In genomic region chr2:121549630-121550029, GRCm38 (mm10) we compare ENCODE assay signal across 31 mouse cellular contexts. TPM values are rescaled to one million over a fixed set of nuclear protein-coding genes. Genes with fewer than 3 reads are reported as not detected.
DNase-seq lines count a peak whose midpoint lies in the region; ATAC-seq and TF ChIP-seq lines count a peak whose summit lies in the region.
"Had no signal": no experiment of that assay in that cellular context is flagged by ENCODE, and none has a peak within 500 bp of the region (broad histone marks: within the 10 kb centered on the region; RNA-seq: fewer than 3 reads in every experiment).

No protein-coding gene starts in this region.

- H3K4me1 ChIP-seq in heart, embryonic 14.5 days (ENCODE audit: control insufficient read depth in 2 of 2, insufficient read depth in 2 of 2, low read length in 2 of 2), result peaks cover 18 to 28% of the 10 kb centered on the region in 2 experiments
- H3K4me1 ChIP-seq: embryonic facial prominence, embryonic 15.5 days; forebrain, embryonic 13.5 days; hindbrain, embryonic 15.5 days; limb, embryonic 15.5 days; midbrain, embryonic 13.5 days; neural tube, embryonic 13.5 days had no signal

- H3K36me3 ChIP-seq in heart, embryonic 14.5 days (ENCODE audit: control insufficient read depth, insufficient read depth, low read length), result peaks cover 42% of the 10 kb centered on the region
- H3K36me3 ChIP-seq: limb, embryonic 15.5 days had no signal

- no peak for TF ChIP-seq CTCF in gastrocnemius, adult 2 months (IDR thresholded peaks at IDR 0.05)

- peak; percentile 98 for DNase-seq in heart, adult 11 months
- DNase-seq in heart, adult 9 months (ENCODE audit: low spot score in 2 of 2), result peak; percentile 75 to 80
- peak; percentile 54 to 75 for DNase-seq in heart, postnatal 14 days
- DNase-seq in adrenal gland, adult 2 months, result no peak
- DNase-seq in Muller cell, postnatal 12 days (ENCODE audit: inconsistent ontology term), result no peak
- no peak for DNase-seq in cerebellum, postnatal 4 days (ENCODE audit: low spot score in 2 of 2)
- no peak for DNase-seq in gastrocnemius, adult 2 months
- DNase-seq: adrenal gland, postnatal 25 days; cerebellum, adult 18-20 months; cerebellum, postnatal 14 days; gastrocnemius, postnatal 14 days; kidney, adult 11 months; kidney, postnatal 4 days; layer of hippocampus, postnatal 36 days; lung, adult 2 months; lung, postnatal 10 days; thymus, postnatal 14 days had no signal

- H3K4me3 ChIP-seq in heart, embryonic 14.5 days (ENCODE audit: control insufficient read depth in 1 of 2, insufficient read depth in 1 of 2, low read depth in 1 of 2, low read length in 2 of 2), result peak overlapping the region; percentile 23 to 28
- H3K4me3 ChIP-seq in gastrocnemius, adult 2 months, result no peak overlapping the region
- H3K4me3 ChIP-seq: embryonic facial prominence, embryonic 10.5 days; embryonic facial prominence, embryonic 15.5 days; forebrain, embryonic 13.5 days; hindbrain, embryonic 15.5 days; limb, embryonic 10.5 days; limb, embryonic 15.5 days; midbrain, embryonic 13.5 days; neural tube, embryonic 13.5 days had no signal

- intact Hi-C loops in heart, postnatal 14 days (cut with DNase I), result no loop called here
- intact Hi-C loops in gastrocnemius, adult 2 months (cut with DNase I), result no loop called here

- H3K9me3 ChIP-seq in heart, embryonic 14.5 days (ENCODE audit: control insufficient read depth, low read length), result no peaks in the 10 kb centered on the region
- H3K9me3 ChIP-seq: embryonic facial prominence, embryonic 10.5 days; embryonic facial prominence, embryonic 15.5 days; forebrain, embryonic 13.5 days; G1E; hindbrain, embryonic 15.5 days; limb, embryonic 10.5 days; limb, embryonic 15.5 days; midbrain, embryonic 13.5 days; neural tube, embryonic 13.5 days had no signal

- WGBS in heart, embryonic 14.5 days, result 51% methylated on average over 6 of the region's 6 CpGs

- peak overlapping the region; percentile 87 to 88 for H3K27ac ChIP-seq in heart, embryonic 14.5 days (replicated peaks in 1 of 2; ENCODE audit: control insufficient read depth in 1 of 2, insufficient read depth in 1 of 2, low read depth in 2 of 2, low read length in 2 of 2)
- H3K27ac ChIP-seq in gastrocnemius, adult 2 months, result no peak overlapping the region
- H3K27ac ChIP-seq: embryonic facial prominence, embryonic 10.5 days; embryonic facial prominence, embryonic 15.5 days; forebrain, embryonic 13.5 days; hindbrain, embryonic 15.5 days; limb, embryonic 10.5 days; limb, embryonic 15.5 days; liver, embryonic 14.5 days; macrophage; midbrain, embryonic 13.5 days; neural tube, embryonic 13.5 days had no signal

- H3K9ac ChIP-seq in heart, embryonic 14.5 days (ENCODE audit: low read length), result peak overlapping the region; percentile 58
- H3K9ac ChIP-seq: embryonic facial prominence, embryonic 15.5 days; forebrain, embryonic 13.5 days; hindbrain, embryonic 15.5 days; limb, embryonic 15.5 days; liver, embryonic 14.5 days; midbrain, embryonic 13.5 days; neural tube, embryonic 13.5 days had no signal

- H3K27me3 ChIP-seq in heart, embryonic 14.5 days (ENCODE audit: control insufficient read depth, insufficient read depth, low read length), result no peaks in the 10 kb centered on the region
- H3K27me3 ChIP-seq: embryonic facial prominence, embryonic 15.5 days; forebrain, embryonic 13.5 days; hindbrain, embryonic 15.5 days; limb, embryonic 15.5 days; midbrain, embryonic 13.5 days; neural tube, embryonic 13.5 days; Patski had no signal

- ATAC-seq in heart, embryonic 14.5 days (ENCODE audit: insufficient number of reproducible peaks, insufficient read depth, low FRiP score, low read depth), result no peak
- ATAC-seq: forebrain, embryonic 13.5 days; inflammation-experienced regulatory T-cells, adult 6 months; midbrain, embryonic 13.5 days; Patski had no signal

- peak overlapping the region; percentile 63 for H3K4me2 ChIP-seq in heart, embryonic 14.5 days (ENCODE audit: low read length)
- H3K4me2 ChIP-seq: embryonic facial prominence, embryonic 15.5 days; forebrain, embryonic 13.5 days; hindbrain, embryonic 15.5 days; limb, embryonic 15.5 days; midbrain, embryonic 13.5 days; neural tube, embryonic 13.5 days had no signal

RNA-seq across cellular contexts. Expression of gene Wdr76, which starts 43.1 kb away (rescaled TPM):
- 6.5 and 7.2 TPM in 2 replicates for polyA plus RNA-seq in heart, embryonic 14.5 days (2014; fragmentation: Nextera tagmentation; extraction: Ambion mirVana)
- 1 to 10 TPM; 3.2 to 5.5 TPM for total RNA-seq in heart, postnatal 14 days (2021)
- 1 to 10 TPM; 2.6 to 5.4 TPM for total RNA-seq in adrenal gland, adult 2 months (2021)
- polyA plus RNA-seq in adrenal gland, adult 2 months (2012; rRNA removed), result 0.46 and 0.66 TPM in 2 replicates
- total RNA-seq in gastrocnemius, adult 2 months (2021), result 1 to 10 TPM; 1.7 to 2.4 TPM

RNA-seq across cellular contexts. Expression of gene Mfap1a, which starts 43.2 kb away (rescaled TPM):
- 18.3 and 20.5 TPM in 2 replicates for polyA plus RNA-seq in heart, embryonic 14.5 days (2014; fragmentation: Nextera tagmentation; extraction: Ambion mirVana)
- total RNA-seq in heart, postnatal 14 days (2021), result 10 to 100 TPM; 27.2 to 28.2 TPM
- total RNA-seq in adrenal gland, adult 2 months (2021), result 10 to 100 TPM; 30.0 to 37.3 TPM
- 0.68 and 0.79 TPM in 2 replicates for polyA plus RNA-seq in adrenal gland, adult 2 months (2012; rRNA removed)
- total RNA-seq in gastrocnemius, adult 2 months (2021), result 10 to 100 TPM; 17.3 to 21.6 TPM

Comparison
In these comparisons a context has a peak if more than half of its experiments do, and no peak if none do; other contexts are left out.
1. DNase-seq: peak in heart, adult 11 months (single experiment), heart, adult 9 months (2 of 2) and heart, postnatal 14 days (2 of 2); none in adrenal gland, adult 2 months (single experiment), Muller cell, postnatal 12 days (single experiment), cerebellum, postnatal 4 days (0 of 2) and gastrocnemius, adult 2 months (single experiment).